Mouse (Mus musculus): ENCODE results near the gene Olfr303. TPM values are rescaled to one million over a fixed set of nuclear protein-coding genes. Genes with fewer than 3 reads are reported as not detected.

Gene Olfr303
- polyA plus RNA-seq, 1 experiment from 2014 or later = not detected

Other genes starting within 250 kb of the Olfr303 start
- not detected in 2 replicates for gene Vmn2r75, start 226.0 kb downstream of the Olfr303 start, polyA plus RNA-seq (2014; fragmentation: Nextera tagmentation; extraction: Ambion mirVana)
- not detected in 2 replicates for gene Vmn2r76, start 151.5 kb downstream of the Olfr303 start, polyA plus RNA-seq (2014; fragmentation: Nextera tagmentation; extraction: Ambion mirVana)
- not detected in 2 replicates for gene Olfr310, start 120.6 kb downstream of the Olfr303 start, polyA plus RNA-seq (2014; fragmentation: Nextera tagmentation; extraction: Ambion mirVana)
- gene Olfr309, start 84.1 kb downstream of the Olfr303 start, polyA plus RNA-seq (2014; fragmentation: Nextera tagmentation; extraction: Ambion mirVana) = not detected in 2 replicates
- not detected in 2 replicates for gene Olfr308, start 72.2 kb downstream of the Olfr303 start, polyA plus RNA-seq (2014; fragmentation: Nextera tagmentation; extraction: Ambion mirVana)
- gene Olfr307, start 60.2 kb downstream of the Olfr303 start, polyA plus RNA-seq (2014; fragmentation: Nextera tagmentation; extraction: Ambion mirVana) = not detected in 2 replicates
- not detected in 2 replicates for gene Olfr305, start 30.9 kb downstream of the Olfr303 start, polyA plus RNA-seq (2014; fragmentation: Nextera tagmentation; extraction: Ambion mirVana)
- not detected in 2 replicates for gene Olfr304, start 11.1 kb downstream of the Olfr303 start, polyA plus RNA-seq (2014; fragmentation: Nextera tagmentation; extraction: Ambion mirVana)
- gene Olfr301, start 6.1 kb upstream of the Olfr303 start, polyA plus RNA-seq (2014; fragmentation: Nextera tagmentation; extraction: Ambion mirVana) = not detected in 2 replicates
- not detected in 2 replicates for gene Olfr299, start 62.1 kb upstream of the Olfr303 start, polyA plus RNA-seq (2014; fragmentation: Nextera tagmentation; extraction: Ambion mirVana)
- gene Olfr298, start 94.7 kb upstream of the Olfr303 start, polyA plus RNA-seq (2014; fragmentation: Nextera tagmentation; extraction: Ambion mirVana) = not detected in 2 replicates
- not detected in 2 replicates for gene Olfr297, start 122.2 kb upstream of the Olfr303 start, polyA plus RNA-seq (2014; fragmentation: Nextera tagmentation; extraction: Ambion mirVana)
- not detected in 2 replicates for gene Olfr295, start 186.1 kb upstream of the Olfr303 start, polyA plus RNA-seq (2014; fragmentation: Nextera tagmentation; extraction: Ambion mirVana)
- gene Olfr294, start 218.9 kb upstream of the Olfr303 start, polyA plus RNA-seq (2014; fragmentation: Nextera tagmentation; extraction: Ambion mirVana) = not detected in 2 replicates